Mouse (Mus musculus) stomach, embryonic 15.5 days (tissue): Measurements from ENCODE around the gene Shb. TPM values are rescaled to one million over a fixed set of nuclear protein-coding genes. Genes with fewer than 3 reads are reported as not detected.

Experiments
- ATAC-seq: fragments of 200-750 bp; cut with Nextera tagmentation; 2 replicates; pipeline ENCODE4 v1.8.0; 2017; ENCODE audit warnings: low read depth, moderate number of reproducible peaks, moderate TSS enrichment; ENCODE audit not compliant: insufficient read depth, low FRiP score
- H3K27ac ChIP-seq: fragments of 300-500 bp; sonication (generic); 2 replicates; pipeline ENCODE4 v1.5.1; 2015; ENCODE audit warnings: mild to moderate bottlenecking, inconsistent platforms
- H3K27me3 ChIP-seq: fragments of 300-500 bp; sonication (generic); replicated peaks from 2 replicates; pipeline ENCODE4 v1.6.1; 2015; ENCODE audit warnings: inconsistent platforms
- H3K36me3 ChIP-seq: fragments of 300-500 bp; sonication (generic); 2 replicates; pipeline ENCODE4 v1.6.1; 2015; ENCODE audit warnings: inconsistent platforms
- H3K4me1 ChIP-seq: fragments of 300-500 bp; sonication (generic); 2 replicates; pipeline ENCODE4 v1.6.1; 2015; ENCODE audit warnings: inconsistent platforms
- H3K4me2 ChIP-seq: fragments of 300-500 bp; sonication (generic); 2 replicates; pipeline ENCODE4 v1.6.1; 2015; ENCODE audit warnings: mild to moderate bottlenecking, inconsistent platforms
- H3K4me3 ChIP-seq: fragments of 300-500 bp; sonication (generic); replicated peaks from 2 replicates; pipeline ENCODE4 v1.5.1; 2015; ENCODE audit warnings: inconsistent platforms
- H3K9ac ChIP-seq: fragments of 300-500 bp; sonication (generic); 2 replicates; pipeline ENCODE4 v1.6.1; 2015; ENCODE audit warnings: inconsistent platforms
- H3K9me3 ChIP-seq: fragments of 300-500 bp; sonication (generic); 2 replicates; pipeline ENCODE4 v1.6.1; 2016; ENCODE audit warnings: inconsistent platforms
- WGBS: fragments of 180-500 bp; shearing (Covaris S2); methylation state at CpG from one replicate; pipeline ENCODE4 v1.1.7; 2015; 5-methylcytosine and 5-hydroxymethylcytosine counted together
- polyA plus RNA-seq: library from polyadenylated mRNA; unstranded; fragments of >200 nt; fragmentation: Nextera tagmentation; extraction: Ambion mirVana; gene quantifications from 2 replicates; pipeline ENCODE4 v1.2.1, GENCODE M21; 2015

The Shb gene
- polyA plus RNA-seq, 1 experiment from 2014 or later = 5.8 TPM

DNA sequence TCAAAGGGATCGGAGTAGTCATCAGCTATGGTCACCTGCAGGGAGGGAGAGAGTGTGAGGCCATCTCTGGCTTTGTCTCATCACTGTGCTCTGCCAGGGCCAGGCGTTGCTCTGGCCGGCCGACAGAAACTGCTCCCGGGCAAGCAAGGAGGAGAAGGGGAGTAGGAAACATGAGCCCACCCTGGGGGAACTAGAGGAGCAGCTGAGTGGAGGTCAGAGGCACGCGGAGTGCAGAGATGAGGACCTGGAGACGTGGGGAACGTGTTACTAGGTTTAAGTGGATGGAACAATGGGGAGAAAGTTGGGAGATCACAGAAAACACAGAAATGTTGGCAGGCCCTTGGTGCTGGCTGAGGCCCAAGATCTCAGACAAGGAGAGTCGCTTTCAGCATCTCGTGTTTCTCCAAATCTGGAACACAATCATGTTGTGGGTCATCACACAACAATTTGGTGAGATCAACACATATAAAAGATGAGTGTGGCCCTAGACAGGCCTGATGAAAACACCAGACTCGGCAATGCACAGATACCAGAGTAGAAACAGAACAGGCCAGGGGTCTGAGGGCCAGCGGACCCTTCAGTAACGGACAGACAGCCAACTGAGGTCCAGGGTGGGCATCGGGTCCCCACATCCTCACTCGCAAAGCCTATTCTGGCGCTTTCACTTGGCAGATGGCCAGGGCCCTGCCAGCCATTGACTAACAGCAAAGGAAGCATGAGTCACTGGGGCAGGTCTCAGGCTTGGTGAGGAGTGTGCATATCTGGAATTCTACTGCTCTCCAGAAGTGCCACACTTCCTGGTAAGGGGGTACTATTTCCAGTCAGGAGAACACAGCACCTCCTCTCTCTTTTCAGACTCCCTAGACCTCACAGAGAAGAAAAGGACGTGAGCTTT lies 42.9 kb downstream of the Shb start:
- Histone ChIP-seq H3K4me3 (no peak overlapping the region), H3K4me2 (peak overlapping the region; percentile 33), H3K27ac (peak overlapping the region; percentile 82), H3K27me3 (no peaks in the 10 kb centered on the region), H3K36me3 (no peaks in the 10 kb centered on the region), H3K9ac (no peak overlapping the region), H3K9me3 (no peaks in the 10 kb centered on the region), H3K4me1 (peaks cover 74% of the 10 kb centered on the region)
- WGBS = 32% methylated on average over 18 of the region's 18 CpGs
- ATAC-seq = peak; percentile 70

DNA sequence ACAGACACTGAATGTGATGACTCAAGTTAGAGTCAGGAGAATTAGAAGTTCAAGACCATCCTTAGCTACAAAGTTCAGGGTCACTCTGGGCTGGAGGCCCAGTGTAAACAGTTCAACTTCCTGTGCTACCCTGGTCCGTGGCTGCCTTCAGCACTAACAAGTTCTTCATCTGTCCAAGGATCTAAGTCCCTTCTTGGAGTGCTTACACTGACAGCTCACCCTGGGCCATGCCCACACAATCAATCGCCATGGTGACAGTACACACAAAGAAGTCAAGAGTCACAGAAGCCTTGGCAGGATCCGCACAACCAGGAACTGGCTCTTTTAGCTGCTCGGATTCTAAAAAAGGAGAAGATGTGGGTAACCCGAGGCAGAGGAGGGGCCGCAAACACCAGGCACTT lies 44.6 kb downstream of the Shb start:
- no peaks in the 10 kb centered on the region for H3K36me3 ChIP-seq
- H3K9me3 ChIP-seq = no peaks in the 10 kb centered on the region
- no peak overlapping the region for H3K4me2 ChIP-seq
- H3K27me3 ChIP-seq = no peaks in the 10 kb centered on the region
- H3K27ac ChIP-seq = peak overlapping the region; percentile 27; the same call in 1 of the 2 replicates
- no peak overlapping the region for H3K4me3 ChIP-seq
- no peak overlapping the region for H3K9ac ChIP-seq
- ATAC-seq = no peak
- H3K4me1 ChIP-seq = peaks cover 66% of the 10 kb centered on the region
- WGBS = 32% methylated on average over 6 of the region's 6 CpGs

DNA sequence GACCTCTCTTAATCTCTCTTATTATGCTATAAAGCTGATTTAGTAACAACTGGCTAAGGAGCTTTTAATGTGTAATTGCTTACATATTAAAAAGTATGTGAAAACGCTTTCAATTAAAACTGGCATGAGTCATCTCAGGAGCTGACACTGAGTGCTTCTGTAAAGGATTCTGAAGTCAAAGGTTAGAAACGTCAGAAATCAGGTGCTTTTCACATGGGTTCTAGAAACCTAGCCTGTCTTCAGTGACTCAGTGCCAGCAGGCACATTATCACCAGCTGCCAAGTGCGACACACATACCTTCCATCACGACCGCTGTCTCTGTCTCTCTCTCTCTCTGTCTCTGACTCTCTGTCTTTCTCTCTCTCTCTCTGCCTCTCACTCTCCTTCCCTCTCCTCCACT lies 47.2 kb downstream of the Shb start:
- ATAC-seq = no peak

DNA sequence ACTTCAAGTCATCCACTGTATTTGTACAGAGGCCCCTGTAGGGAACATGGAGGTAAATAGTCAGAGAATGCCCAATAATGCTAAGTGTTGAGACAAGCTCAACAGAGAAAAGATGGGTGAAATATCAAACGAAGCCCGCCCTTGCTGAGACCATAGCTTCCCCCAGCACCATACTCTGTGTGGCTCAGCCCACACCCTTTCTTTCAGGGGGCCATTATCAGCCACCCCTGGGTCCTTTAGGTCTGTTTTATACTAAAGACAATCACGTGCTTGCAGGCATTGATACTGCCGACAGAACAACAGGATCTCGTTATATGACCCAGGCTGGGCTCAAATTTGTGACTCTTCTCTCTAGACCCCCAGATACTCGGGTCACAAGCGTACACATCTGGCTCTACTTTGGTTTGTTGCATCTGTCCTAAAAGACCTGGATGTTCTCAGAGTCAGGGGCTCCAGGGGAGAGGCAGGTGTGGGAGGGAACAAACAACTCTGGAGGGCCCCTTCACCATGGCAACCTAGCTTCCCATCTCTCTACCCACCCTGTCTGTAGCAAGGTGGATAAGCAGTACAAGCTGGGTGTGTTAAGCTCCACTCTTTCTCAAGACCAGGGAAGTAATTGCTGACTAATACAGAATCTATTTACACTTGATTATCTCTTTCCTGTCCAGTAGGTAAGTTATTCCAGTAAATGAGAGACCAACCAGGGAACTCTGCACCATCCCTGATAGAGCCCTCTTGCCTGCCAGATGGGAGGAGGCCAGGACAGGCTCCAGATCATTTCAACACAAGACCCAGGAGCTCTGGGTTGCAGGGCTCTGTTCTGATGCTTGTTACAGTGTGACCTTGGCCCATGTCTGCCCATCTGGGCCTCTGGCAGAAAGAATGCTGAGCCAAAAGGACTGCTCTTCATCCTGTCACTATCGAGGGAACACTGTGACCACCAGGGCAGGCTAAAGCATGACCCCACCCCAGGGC lies 48.7 kb downstream of the Shb start:
- Histone ChIP-seq H3K9me3 (no peaks in the 10 kb centered on the region), H3K27me3 (no peaks in the 10 kb centered on the region), H3K4me1 (peaks cover 54% of the 10 kb centered on the region), H3K9ac (no peak overlapping the region), H3K4me2 (no peak overlapping the region), H3K36me3 (no peaks in the 10 kb centered on the region), H3K4me3 (no peak overlapping the region), H3K27ac (peak overlapping the region; percentile 55; the same call in 1 of the 2 replicates)
- peak; percentile 76 for ATAC-seq
- 65% methylated on average over 8 of the region's 8 CpGs for WGBS

More for the DNA sequence above, 47.2 kb downstream of the Shb start:
- Histone ChIP-seq H3K9ac (no peak overlapping the region), H3K27me3 (no peaks in the 10 kb centered on the region), H3K27ac (no peak overlapping the region), H3K4me1 (peaks cover 58% of the 10 kb centered on the region), H3K4me2 (no peak overlapping the region), H3K4me3 (no peak overlapping the region), H3K36me3 (no peaks in the 10 kb centered on the region), H3K9me3 (no peaks in the 10 kb centered on the region)
- WGBS = 79% methylated on average over 5 of the region's 5 CpGs

DNA sequence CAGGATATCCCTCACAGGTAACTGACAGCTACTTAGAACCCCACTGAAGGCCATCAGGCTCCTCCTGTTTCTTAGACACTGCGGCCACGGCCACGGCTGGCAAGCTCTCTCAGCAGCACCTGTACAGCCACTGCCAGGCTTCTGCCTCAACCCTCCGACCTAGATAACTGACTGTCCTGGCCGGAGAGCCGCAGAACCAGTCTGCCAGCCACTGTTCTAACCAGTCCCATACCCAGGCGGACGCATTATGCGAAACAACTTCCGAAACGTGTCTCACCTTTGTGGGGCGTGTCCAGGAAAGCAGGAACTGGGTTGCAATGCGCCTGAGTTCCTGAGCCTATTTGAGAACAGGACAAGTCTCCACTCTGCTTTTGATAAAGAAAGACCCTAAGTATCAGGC lies 50.0 kb downstream of the Shb start:
- Histone ChIP-seq H3K4me3 (no peak overlapping the region), H3K27ac (peak overlapping the region; percentile 2; the same call in 1 of the 2 replicates), H3K27me3 (no peaks in the 10 kb centered on the region), H3K4me1 (peaks cover 46% of the 10 kb centered on the region), H3K9me3 (no peaks in the 10 kb centered on the region), H3K9ac (no peak overlapping the region), H3K4me2 (no peak overlapping the region), H3K36me3 (no peaks in the 10 kb centered on the region)
- 75% methylated on average over 13 of the region's 13 CpGs for WGBS
- no peak for ATAC-seq

DNA sequence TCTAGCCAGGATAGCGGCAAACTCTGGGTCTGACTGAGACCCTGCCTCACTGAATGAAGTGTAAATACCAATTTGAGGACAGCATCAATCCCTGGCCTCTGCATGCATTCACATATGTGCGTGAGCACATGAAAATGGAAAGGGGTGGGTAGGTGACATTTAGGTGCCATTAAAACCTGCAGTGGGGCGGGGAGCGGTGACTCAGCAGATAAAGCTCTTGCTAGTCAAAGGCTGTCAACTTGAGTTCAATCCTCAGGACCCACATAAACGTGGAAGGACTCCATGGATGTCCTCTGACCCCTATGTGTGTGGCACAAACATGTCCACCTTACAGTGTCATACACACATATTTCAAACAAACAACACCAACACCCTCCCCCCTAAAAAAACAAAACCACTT lies 50.8 kb downstream of the Shb start:
- no peaks in the 10 kb centered on the region for H3K36me3 ChIP-seq

DNA sequence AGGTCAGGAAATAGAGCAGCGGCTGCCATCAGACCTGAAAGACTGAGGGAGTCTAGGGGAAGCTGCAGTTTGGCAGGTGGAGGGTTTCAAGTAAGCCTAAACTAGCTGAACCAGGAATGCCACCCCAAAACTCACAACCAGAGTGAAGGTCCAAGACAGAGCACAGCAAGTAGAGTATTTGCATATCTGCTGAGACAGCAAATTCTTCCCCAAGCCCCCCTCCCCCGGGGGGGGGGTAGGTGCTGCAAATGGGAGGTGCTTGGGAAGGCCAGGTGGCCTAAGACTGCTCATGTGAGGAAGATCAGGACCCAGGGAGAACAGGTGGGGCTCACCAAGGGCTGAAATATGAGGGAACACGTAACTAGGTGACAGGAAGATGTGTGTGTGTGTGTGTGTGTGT lies 51.7 kb downstream of the Shb start:
- 59% methylated on average over 3 of the region's 3 CpGs for WGBS
- Histone ChIP-seq H3K9me3 (no peaks in the 10 kb centered on the region), H3K27me3 (no peaks in the 10 kb centered on the region), H3K36me3 (no peaks in the 10 kb centered on the region), H3K4me1 (peaks cover 42% of the 10 kb centered on the region), H3K4me2 (no peak overlapping the region), H3K27ac (no peak overlapping the region), H3K4me3 (no peak overlapping the region), H3K9ac (no peak overlapping the region)
- no peak for ATAC-seq

More for the DNA sequence above, 50.8 kb downstream of the Shb start:
- no peak for ATAC-seq
- Histone ChIP-seq H3K4me3 (no peak overlapping the region), H3K9ac (no peak overlapping the region), H3K4me1 (peaks cover 46% of the 10 kb centered on the region), H3K9me3 (no peaks in the 10 kb centered on the region), H3K4me2 (no peak overlapping the region), H3K27me3 (no peaks in the 10 kb centered on the region), H3K27ac (no peak overlapping the region)
- WGBS = 83% methylated on average over 5 of the region's 5 CpGs

DNA sequence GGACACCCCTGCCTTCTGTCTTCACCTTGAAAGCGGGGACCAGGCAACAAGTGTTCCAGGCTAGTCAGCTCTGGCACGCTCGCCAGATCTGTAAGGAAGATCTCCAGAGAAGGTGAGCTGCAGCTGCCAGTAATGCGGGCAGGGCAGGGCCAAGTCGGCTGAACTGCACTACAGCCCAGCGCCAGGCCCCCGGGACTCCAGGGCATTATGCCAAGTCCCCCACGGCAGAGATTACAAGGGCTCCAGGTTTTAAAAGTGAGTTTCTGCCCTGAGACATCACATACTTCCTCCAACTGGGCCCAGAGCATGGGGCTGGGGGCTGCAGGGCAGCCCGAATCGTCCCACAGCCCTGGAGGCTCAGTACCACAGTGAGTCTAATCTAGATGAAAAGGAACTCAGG lies 52.8 kb downstream of the Shb start:
- Histone ChIP-seq H3K4me2 (no peak overlapping the region), H3K27ac (no peak overlapping the region), H3K36me3 (no peaks in the 10 kb centered on the region), H3K9ac (no peak overlapping the region), H3K9me3 (no peaks in the 10 kb centered on the region), H3K4me3 (no peak overlapping the region), H3K4me1 (peaks cover 46% of the 10 kb centered on the region), H3K27me3 (no peaks in the 10 kb centered on the region)
- ATAC-seq = no peak
- WGBS = 64% methylated on average over 10 of the region's 10 CpGs

DNA sequence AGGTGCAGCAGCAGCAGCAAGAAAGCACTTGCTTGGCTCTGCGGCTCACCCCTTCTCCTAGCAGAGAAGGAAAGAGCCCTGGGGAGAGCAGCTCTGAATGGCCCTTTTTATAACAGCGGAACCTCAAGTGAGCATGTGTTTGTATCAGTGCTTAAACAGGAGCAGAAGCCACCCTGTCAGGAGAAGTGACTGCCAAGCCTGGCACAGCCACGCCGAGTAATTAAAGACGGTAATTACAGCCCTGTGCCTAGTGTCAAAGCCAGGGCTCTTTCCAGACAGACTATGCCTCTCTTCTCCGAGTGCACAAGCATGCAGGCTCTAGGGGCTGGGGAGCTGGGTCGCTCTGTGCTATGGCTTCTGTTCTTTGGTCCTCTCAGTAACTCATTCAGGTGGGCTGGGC lies 54.1 kb downstream of the Shb start:
- Histone ChIP-seq H3K4me1 (peaks cover 46% of the 10 kb centered on the region), H3K4me2 (no peak overlapping the region), H3K27me3 (no peaks in the 10 kb centered on the region), H3K36me3 (no peaks in the 10 kb centered on the region), H3K9ac (no peak overlapping the region), H3K4me3 (no peak overlapping the region), H3K27ac (no peak overlapping the region), H3K9me3 (no peaks in the 10 kb centered on the region)
- no peak for ATAC-seq
- WGBS = 61% methylated on average over 7 of the region's 7 CpGs

DNA sequence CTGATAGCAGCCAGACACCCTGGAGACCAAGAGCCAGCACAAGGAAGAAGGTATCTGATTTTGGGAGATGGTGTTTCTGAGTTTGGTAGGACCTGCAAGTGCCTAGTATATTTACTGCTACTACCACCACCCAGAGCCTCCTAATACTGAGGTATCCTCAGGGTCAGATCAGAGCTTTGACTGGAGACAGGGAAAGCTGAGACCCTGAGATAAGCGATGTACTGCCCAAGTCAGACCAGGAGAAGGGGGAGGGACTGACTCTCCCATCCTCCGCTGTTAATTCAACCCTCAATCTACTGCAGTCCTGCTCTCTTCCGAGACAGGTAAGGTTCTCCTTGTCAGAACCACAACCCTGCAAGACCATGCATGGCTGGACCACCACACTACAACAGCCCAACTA lies 55.2 kb downstream of the Shb start:
- no peak overlapping the region for H3K4me2 ChIP-seq
- no peak overlapping the region for H3K27ac ChIP-seq
- no peaks in the 10 kb centered on the region for H3K9me3 ChIP-seq
- H3K4me1 ChIP-seq = peaks cover 51% of the 10 kb centered on the region
- no peak overlapping the region for H3K4me3 ChIP-seq
- H3K27me3 ChIP-seq = no peaks in the 10 kb centered on the region
- no peak overlapping the region for H3K9ac ChIP-seq
- no peaks in the 10 kb centered on the region for H3K36me3 ChIP-seq
- ATAC-seq = no peak
- WGBS = 77% methylated on average over 3 of the region's 3 CpGs

DNA sequence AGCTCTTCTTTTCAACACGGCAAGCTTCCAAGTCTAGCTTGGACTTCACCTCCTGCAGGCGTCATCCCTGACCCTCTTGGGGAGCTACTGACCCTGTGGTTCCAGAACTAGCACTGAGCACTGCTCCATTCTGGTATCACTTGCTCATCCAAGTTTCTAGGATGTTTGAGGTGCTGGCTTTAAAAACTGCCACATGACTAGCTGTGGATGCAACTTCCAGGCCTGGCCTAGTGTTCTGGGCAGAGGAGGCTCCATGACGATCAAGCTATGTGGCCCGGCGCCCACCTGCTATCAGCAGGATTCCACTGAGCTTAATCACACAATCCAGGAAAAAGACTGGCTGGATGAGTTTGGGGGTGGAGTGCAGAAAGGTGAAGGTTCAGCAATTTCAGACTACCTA lies 57.4 kb downstream of the Shb start:
- Histone ChIP-seq H3K9me3 (no peaks in the 10 kb centered on the region), H3K27ac (no peak overlapping the region), H3K4me1 (peaks cover 52% of the 10 kb centered on the region), H3K27me3 (no peaks in the 10 kb centered on the region), H3K4me2 (no peak overlapping the region), H3K9ac (no peak overlapping the region), H3K4me3 (no peak overlapping the region), H3K36me3 (no peaks in the 10 kb centered on the region; the same call in 1 of the 2 replicates)
- no peak for ATAC-seq
- 72% methylated on average over 5 of the region's 5 CpGs for WGBS

DNA sequence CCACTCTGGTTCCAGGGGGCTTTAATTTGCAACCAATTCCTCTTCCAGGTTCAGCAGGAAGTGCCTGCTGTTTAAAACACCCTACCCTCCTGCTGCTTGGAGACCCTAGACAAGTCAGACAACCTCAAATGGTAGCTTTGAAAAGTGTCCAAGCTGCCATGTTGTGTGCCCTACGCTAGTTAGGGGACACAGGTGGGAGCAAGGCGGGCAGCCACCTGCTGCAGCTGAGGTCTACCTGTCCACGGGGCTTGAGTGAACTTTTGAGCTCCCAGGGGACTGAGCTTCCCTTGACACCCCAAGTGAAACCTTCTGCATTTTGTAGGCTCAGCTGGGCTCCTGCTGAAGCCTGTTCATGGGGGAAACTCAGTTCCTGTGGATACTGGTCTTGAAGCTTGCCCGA lies 58.1 kb downstream of the Shb start:
- WGBS = 91% methylated on average over 4 of the region's 4 CpGs
- peaks cover 48% of the 10 kb centered on the region for H3K4me1 ChIP-seq
- no peaks in the 10 kb centered on the region for H3K27me3 ChIP-seq
- H3K27ac ChIP-seq = no peak overlapping the region
- no peaks in the 10 kb centered on the region; the same call in 1 of the 2 replicates for H3K36me3 ChIP-seq
- H3K4me2 ChIP-seq = no peak overlapping the region
- H3K9me3 ChIP-seq = no peaks in the 10 kb centered on the region
- H3K9ac ChIP-seq = no peak overlapping the region
- ATAC-seq = no peak
- H3K4me3 ChIP-seq = no peak overlapping the region
